Mouse (Mus musculus) hindbrain, postnatal 0 days (tissue): ENCODE measurements around the gene Gmpr. TPM values are rescaled to one million over a fixed set of nuclear protein-coding genes. Genes with fewer than 3 reads are reported as not detected.
"Not testable (repeated sequence)": the region's sequence is repeated elsewhere in the genome, so short reads cannot be mapped to it uniquely, and the experiment has no call there.

Experiments
- ATAC-seq: fragments of 200-750 bp; cut with Nextera tagmentation; 2 replicates; pipeline ENCODE4 v1.8.0; 2017; ENCODE audit warnings: mild to moderate bottlenecking, moderate TSS enrichment, moderate library complexity
- DNase-seq: peaks from one replicate; pipeline ENCODE4 v3.0.0-alpha.2; 2015; ENCODE audit warnings: low spot score
- H3K27ac ChIP-seq: fragments of 300-500 bp; sonication (generic); 2 replicates; pipeline ENCODE4 v1.5.1; 2014; ENCODE audit warnings: mild to moderate bottlenecking
- H3K27me3 ChIP-seq: fragments of 300-500 bp; sonication (generic); 2 replicates; pipeline ENCODE4 v1.6.1; 2014; ENCODE audit warnings: low read length, mixed read lengths; ENCODE audit not compliant: insufficient read depth
- H3K36me3 ChIP-seq: fragments of 300-500 bp; sonication (generic); 2 replicates; pipeline ENCODE4 v1.6.1; 2014; ENCODE audit warnings: low read length, mixed read lengths; ENCODE audit not compliant: insufficient read depth
- H3K4me1 ChIP-seq: fragments of 300-500 bp; sonication (generic); 2 replicates; pipeline ENCODE4 v1.6.1; 2014; ENCODE audit warnings: antibody characterized with exemption, low read length, mixed read lengths; ENCODE audit not compliant: insufficient read depth
- H3K4me2 ChIP-seq: fragments of 300-500 bp; sonication (generic); 2 replicates; pipeline ENCODE4 v1.6.1; 2014; ENCODE audit warnings: low read depth, mild to moderate bottlenecking, low read length, moderate library complexity, mixed read lengths
- H3K4me3 ChIP-seq: fragments of 300-500 bp; sonication (generic); 2 replicates; pipeline ENCODE4 v1.5.1; 2014; ENCODE audit warnings: low read length
- H3K9ac ChIP-seq: fragments of 300-500 bp; sonication (generic); replicated peaks from 2 replicates; pipeline ENCODE4 v1.6.1; 2014; ENCODE audit warnings: mild to moderate bottlenecking, low read length, moderate library complexity, mixed read lengths
- H3K9me3 ChIP-seq: fragments of 300-500 bp; sonication (generic); 2 replicates; pipeline ENCODE4 v1.6.1; 2016; ENCODE audit warnings: low read length, mixed read lengths
- CTCF ChIP-seq: IDR thresholded peaks from 2 replicates; pipeline ENCODE4 v1.5.1; 2016; ENCODE audit warnings: antibody characterized with exemption, control low read depth, low read depth
- WGBS: fragments of 180-500 bp; shearing (Covaris S2); extraction: QIAGEN DNeasy Blood & Tissue Kit; methylation state at CpG from one replicate; pipeline ENCODE4 v1.1.7; 2014; 5-methylcytosine and 5-hydroxymethylcytosine counted together
- polyA plus RNA-seq: library from polyadenylated mRNA; unstranded; fragments of >200 nt; fragmentation: Nextera tagmentation; extraction: Ambion mirVana; gene quantifications from 2 replicates; pipeline ENCODE4 v1.2.1, GENCODE M21; 2015
- total RNA-seq: library from RNA; depleted of rRNA; stranded (reverse); fragments of >200 nt; gene quantifications from 2 replicates; pipeline ENCODE4 v1.2.3, GENCODE M21; 2014

Gmpr gene
- total and polyA plus RNA-seq, 2 experiments from 2014 or later: 27.9 to 41.5 TPM

DNA sequence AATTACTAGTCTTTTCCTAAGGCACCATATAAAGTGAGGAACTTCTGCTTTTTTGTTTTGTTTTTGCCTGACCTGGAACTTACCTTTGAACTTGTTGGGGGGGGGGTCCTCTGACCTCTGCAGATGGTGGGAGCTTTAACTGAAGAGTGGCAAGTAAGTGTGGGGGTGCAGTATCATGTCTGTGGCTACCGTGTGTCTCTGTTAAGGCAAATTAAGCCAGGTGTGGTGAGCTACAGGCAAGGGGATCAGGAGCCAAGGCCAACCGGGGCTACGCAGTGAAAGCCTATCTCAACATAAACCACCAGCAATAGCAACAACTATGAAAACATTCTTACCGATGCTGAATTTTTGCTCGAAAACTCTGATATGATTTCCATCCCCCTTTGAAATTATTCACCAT lies 38.5 kb upstream of the Gmpr start:
- no peaks in the 10 kb centered on the region for H3K9me3 ChIP-seq
- DNase-seq (no peak), ATAC-seq (no peak)
- TF ChIP-seq CTCF: no peak
- H3K4me3 ChIP-seq: no peak overlapping the region
- no peaks in the 10 kb centered on the region for H3K27me3 ChIP-seq
- no peak overlapping the region for H3K4me2 ChIP-seq
- H3K27ac ChIP-seq: no peak overlapping the region
- H3K36me3 ChIP-seq: no peaks in the 10 kb centered on the region
- H3K9ac ChIP-seq: no peak overlapping the region
- WGBS: 67% methylated on average over 5 of the region's 5 CpGs
- H3K4me1 ChIP-seq: peaks cover 13% of the 10 kb centered on the region

DNA sequence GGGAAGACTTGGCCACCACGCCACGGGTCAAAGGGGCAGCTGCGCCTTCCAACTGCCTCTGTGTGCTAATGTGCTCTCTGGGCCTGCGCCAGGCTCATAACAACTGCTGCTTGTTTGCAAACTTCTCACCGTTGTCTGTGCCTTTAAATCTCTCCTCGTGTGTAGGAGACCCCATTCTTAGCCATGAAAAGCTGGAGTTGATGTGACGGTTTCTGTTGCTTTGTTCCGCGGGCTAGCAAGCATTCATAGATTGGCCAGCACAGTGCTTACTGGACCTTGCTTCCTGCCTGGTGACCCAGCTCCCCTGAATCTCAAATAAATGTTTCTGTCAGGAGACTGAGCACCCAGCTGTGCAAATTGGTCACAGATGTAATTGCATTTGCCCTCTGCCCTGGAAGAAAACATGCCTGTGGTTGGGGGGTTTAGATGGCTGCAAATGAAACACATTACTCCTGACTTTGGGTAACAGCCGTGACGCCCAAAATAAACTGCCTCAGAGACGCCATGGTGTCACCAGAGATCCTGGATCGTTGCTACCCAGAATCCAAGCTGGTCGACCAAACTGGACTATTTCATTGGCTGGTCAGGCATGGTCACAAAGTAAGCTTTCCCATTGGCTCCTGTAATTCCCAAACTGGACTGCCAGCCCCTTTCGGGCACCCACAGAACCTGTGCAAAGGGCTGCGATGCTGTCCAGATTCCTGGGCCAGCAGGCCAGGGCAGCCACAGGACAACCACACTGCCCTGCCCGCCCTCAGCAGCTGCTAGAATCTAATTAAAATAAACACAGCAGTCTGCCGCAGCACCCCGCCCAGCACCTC lies 37.6 kb upstream of the Gmpr start:
- peak; percentile 75 for DNase-seq
- no peaks in the 10 kb centered on the region for H3K9me3 ChIP-seq
- peak overlapping the region; percentile 45; the same call in 1 of the 2 replicates for H3K27ac ChIP-seq
- no peaks in the 10 kb centered on the region for H3K36me3 ChIP-seq
- peak overlapping the region; percentile 29; the same call in 1 of the 2 replicates for H3K4me2 ChIP-seq
- H3K27me3 ChIP-seq: no peaks in the 10 kb centered on the region
- no peak overlapping the region for H3K9ac ChIP-seq
- WGBS: 10% methylated on average over 19 of the region's 19 CpGs
- peak; percentile 82 for ATAC-seq
- peaks cover 13% of the 10 kb centered on the region for H3K4me1 ChIP-seq
- H3K4me3 ChIP-seq: no peak overlapping the region
- no peak for TF ChIP-seq CTCF

DNA sequence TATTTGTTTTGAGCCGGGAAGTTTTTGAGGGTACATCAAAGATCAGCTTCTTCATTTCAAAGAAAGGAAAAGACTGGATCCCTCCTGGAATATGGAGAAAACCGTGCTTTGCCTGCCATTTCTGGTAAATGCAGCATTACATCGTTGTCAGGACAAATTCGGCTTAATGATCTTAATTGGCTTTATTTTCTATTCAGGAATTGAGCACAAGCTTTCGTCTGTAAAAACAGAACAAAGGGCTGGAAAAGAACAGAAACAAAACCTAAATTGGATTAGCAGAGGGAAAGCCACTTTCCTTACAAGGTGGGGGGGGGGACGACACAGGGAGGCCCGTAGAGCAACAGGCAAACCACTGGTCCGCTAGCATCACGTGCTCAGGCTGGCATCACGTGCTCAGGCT lies 33.9 kb upstream of the Gmpr start:
- H3K9ac ChIP-seq: no peak overlapping the region
- no peak overlapping the region for H3K4me2 ChIP-seq
- no peak for TF ChIP-seq CTCF
- 45% methylated on average over 10 of the region's 10 CpGs for WGBS
- peaks cover 13% of the 10 kb centered on the region for H3K4me1 ChIP-seq
- H3K27me3 ChIP-seq: no peaks in the 10 kb centered on the region
- DNase-seq: no peak
- H3K9me3 ChIP-seq: no peaks in the 10 kb centered on the region
- H3K27ac ChIP-seq: no peak overlapping the region
- no peak overlapping the region for H3K4me3 ChIP-seq
- ATAC-seq: no peak
- no peaks in the 10 kb centered on the region for H3K36me3 ChIP-seq

DNA sequence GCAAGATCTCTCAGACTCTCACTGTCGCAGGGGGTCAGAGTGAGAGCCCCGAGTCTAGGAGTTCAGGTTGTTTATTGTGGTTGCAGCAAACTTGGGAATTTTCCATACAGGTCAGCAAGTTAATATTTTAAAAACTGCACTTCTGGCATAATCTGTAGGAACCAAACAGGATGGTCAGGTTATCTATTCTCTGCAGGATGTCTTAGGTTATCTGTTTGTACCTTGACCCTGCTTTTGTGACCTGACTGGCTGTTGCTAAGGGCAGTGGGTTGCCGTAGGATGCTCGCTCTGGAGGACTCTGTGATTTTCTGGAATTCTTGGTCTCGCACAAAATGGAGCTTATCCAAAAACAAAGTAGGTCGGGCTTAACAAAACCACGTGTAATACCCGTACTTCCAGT lies 31.9 kb upstream of the Gmpr start:
- H3K4me3 ChIP-seq: no peak overlapping the region
- no peak for TF ChIP-seq CTCF
- H3K4me1 ChIP-seq: peaks cover 2% of the 10 kb centered on the region
- no peak for ATAC-seq
- WGBS: 71% methylated on average over 8 of the region's 8 CpGs
- no peak overlapping the region for H3K4me2 ChIP-seq
- no peaks in the 10 kb centered on the region for H3K9me3 ChIP-seq
- DNase-seq: no peak
- no peak overlapping the region for H3K27ac ChIP-seq
- H3K36me3 ChIP-seq: no peaks in the 10 kb centered on the region
- H3K9ac ChIP-seq: no peak overlapping the region
- no peaks in the 10 kb centered on the region for H3K27me3 ChIP-seq

DNA sequence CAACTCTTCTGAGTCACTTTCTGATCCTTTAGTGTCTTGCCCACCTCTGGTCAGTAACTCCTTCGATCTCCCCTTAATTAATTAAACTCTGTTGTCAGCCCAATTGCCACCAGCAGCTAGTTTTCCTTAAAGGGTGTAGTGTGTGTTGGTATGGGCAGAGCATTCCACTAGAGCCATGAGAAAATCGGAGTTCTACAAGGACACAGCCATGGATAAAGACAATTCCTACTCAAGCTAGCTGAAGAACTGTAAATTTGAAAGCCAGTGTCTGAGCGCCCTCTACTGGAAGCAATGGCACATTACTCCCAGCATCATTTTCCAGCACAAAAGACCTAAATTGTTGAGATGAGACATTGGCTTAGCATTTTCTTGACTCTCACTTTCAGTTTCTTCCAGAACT lies 30.1 kb upstream of the Gmpr start:
- Histone ChIP-seq H3K4me1 (no peaks in the 10 kb centered on the region), H3K9me3 (no peaks in the 10 kb centered on the region), H3K4me2 (no peak overlapping the region), H3K27me3 (no peaks in the 10 kb centered on the region), H3K27ac (no peak overlapping the region), H3K36me3 (no peaks in the 10 kb centered on the region), H3K9ac (no peak overlapping the region), H3K4me3 (no peak overlapping the region)
- peak; percentile 99 for TF ChIP-seq CTCF
- DNase-seq (peak; percentile 85), ATAC-seq (peak; percentile 77)
- WGBS: 34% methylated on average over 3 of the region's 3 CpGs

DNA sequence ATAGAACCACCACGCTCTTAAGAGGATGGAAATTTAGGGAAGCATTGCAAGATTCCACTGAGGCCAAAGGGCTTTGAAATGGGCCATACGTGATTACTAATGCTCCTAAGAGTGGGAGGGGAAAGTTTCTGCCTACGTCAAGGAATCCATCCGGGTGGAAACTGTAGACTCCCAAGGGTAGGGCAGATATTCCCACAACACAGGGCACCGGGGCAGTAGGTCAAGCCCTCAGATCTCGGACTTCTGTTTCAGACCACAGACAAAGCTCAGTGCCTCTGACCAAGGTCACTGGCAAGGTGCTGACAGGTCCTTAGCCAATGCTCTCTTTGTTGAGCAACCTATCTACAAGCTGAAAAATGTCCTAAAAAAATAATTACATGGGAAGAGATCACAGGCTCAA lies 27.3 kb upstream of the Gmpr start:
- DNase-seq: no peak
- no peak for ATAC-seq
- Histone ChIP-seq H3K27ac (no peak overlapping the region), H3K9me3 (no peaks in the 10 kb centered on the region), H3K4me1 (no peaks in the 10 kb centered on the region), H3K4me2 (no peak overlapping the region), H3K9ac (no peak overlapping the region), H3K36me3 (no peaks in the 10 kb centered on the region), H3K4me3 (no peak overlapping the region), H3K27me3 (no peaks in the 10 kb centered on the region)
- no peak for TF ChIP-seq CTCF
- WGBS: 83% methylated on average over 6 of the region's 6 CpGs

DNA sequence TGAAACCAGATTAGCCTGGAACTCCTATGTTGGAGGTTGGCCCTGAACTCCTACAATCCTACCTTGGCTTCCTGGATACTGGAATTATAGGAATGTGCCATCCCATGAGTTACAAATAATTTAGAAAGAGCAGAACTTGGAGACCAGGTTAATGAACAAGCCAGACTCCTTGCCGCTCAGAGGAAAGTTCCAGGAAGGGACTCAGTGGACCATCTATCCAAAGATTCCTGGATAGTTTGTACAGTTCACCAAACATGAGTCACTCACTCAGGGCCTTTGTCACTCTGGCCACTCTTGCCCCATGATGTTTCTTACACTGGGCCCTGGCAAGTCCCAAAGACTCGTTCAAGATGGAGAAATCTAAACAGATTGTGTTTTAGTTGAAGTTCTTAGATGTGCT lies 24.0 kb upstream of the Gmpr start:
- H3K4me3 ChIP-seq: no peak overlapping the region
- no peak overlapping the region for H3K4me2 ChIP-seq
- no peaks in the 10 kb centered on the region for H3K27me3 ChIP-seq
- H3K9ac ChIP-seq: no peak overlapping the region
- ATAC-seq (no peak), DNase-seq (no peak)
- no peak for TF ChIP-seq CTCF
- H3K36me3 ChIP-seq: no peaks in the 10 kb centered on the region
- no peaks in the 10 kb centered on the region for H3K4me1 ChIP-seq
- no peak overlapping the region for H3K27ac ChIP-seq
- no peaks in the 10 kb centered on the region for H3K9me3 ChIP-seq
- WGBS: 89% methylated on average over 2 of the region's 2 CpGs

DNA sequence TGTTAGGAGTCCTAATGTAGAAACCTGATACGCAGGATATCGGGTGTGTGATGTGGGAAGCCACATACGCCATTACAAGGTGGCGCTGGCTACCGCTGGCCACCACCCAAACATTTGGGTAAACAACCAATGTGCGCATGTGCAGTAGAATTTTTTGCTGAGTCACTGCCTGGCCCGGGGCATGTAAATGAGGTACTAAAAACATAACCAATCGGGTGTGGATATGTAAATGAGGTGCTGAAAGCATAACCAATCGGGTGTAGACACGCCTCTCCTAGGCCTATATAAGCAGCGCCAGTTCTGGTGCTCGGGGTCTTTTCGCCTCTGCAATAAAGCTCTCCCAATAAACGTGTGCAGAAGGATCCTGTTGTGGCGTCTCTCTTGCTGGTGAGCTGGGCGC lies 23.3 kb upstream of the Gmpr start:
- H3K9me3 ChIP-seq, H3K27me3 ChIP-seq, H3K9ac ChIP-seq, H3K36me3 ChIP-seq, DNase-seq, H3K4me2 ChIP-seq, H3K27ac ChIP-seq, ATAC-seq, H3K4me1 ChIP-seq, H3K4me3 ChIP-seq: not testable (repeated sequence)
- WGBS: 95% methylated on average over 16 of the region's 16 CpGs
